ENCODE assay signal across 29 mouse cellular contexts in genomic region chr7:70324541-70324940, GRCm38 (mm10). TPM values are rescaled to one million over a fixed set of nuclear protein-coding genes. Genes with fewer than 3 reads are reported as not detected.
DNase-seq lines count a peak whose midpoint lies in the region; ATAC-seq and TF ChIP-seq lines count a peak whose summit lies in the region.
"Had no signal": no experiment of that assay in that cellular context is flagged by ENCODE, and none has a peak within 500 bp of the region (broad histone marks: within the 10 kb centered on the region; RNA-seq: fewer than 3 reads in every experiment).

No protein-coding gene starts in this region.

- peak; percentile 38 for DNase-seq in embryo, embryonic 10.5 days (ENCODE audit: low spot score)
- no peak for DNase-seq in embryo, embryonic 10 days (ENCODE audit: low spot score)
- no peak for DNase-seq in forebrain, embryonic 14.5 days (ENCODE audit: low spot score)
- DNase-seq in midbrain, embryonic 10.5 days (ENCODE audit: low spot score) = peak; percentile 32
- no peak for DNase-seq in midbrain, postnatal 0 days (ENCODE audit: low spot score)
- DNase-seq in midbrain, embryonic 14.5 days = peak; percentile 12
- DNase-seq: adrenal gland, adult 2 months; adrenal gland, postnatal 36 days; cerebellum, adult 18-20 months; gastrocnemius, postnatal 14 days; heart, postnatal 36 days; kidney, adult 18-20 months; kidney, postnatal 25 days; retina, postnatal 1 day; right cerebral cortex, postnatal 14 days; thymus, postnatal 14 days had no signal

- no peak overlapping the region for H3K4me2 ChIP-seq in forebrain, embryonic 14.5 days (ENCODE audit: low read length)
- no peak overlapping the region for H3K4me2 ChIP-seq in forebrain, embryonic 16.5 days (ENCODE audit: low read length)
- no peak overlapping the region for H3K4me2 ChIP-seq in midbrain, postnatal 0 days (ENCODE audit: low read depth, low read length, poor library complexity, severe bottlenecking)
- no peak overlapping the region for H3K4me2 ChIP-seq in midbrain, embryonic 14.5 days (ENCODE audit: low read length)
- H3K4me2 ChIP-seq: embryonic facial prominence, embryonic 13.5 days; limb, embryonic 13.5 days; liver, embryonic 11.5 days had no signal

- H3K36me3 ChIP-seq in forebrain, embryonic 14.5 days (ENCODE audit: control insufficient read depth, insufficient read depth, low read length) = no peaks in the 10 kb centered on the region
- H3K36me3 ChIP-seq in forebrain, embryonic 16.5 days (ENCODE audit: control insufficient read depth, insufficient read depth) = no peaks in the 10 kb centered on the region
- no peaks in the 10 kb centered on the region for H3K36me3 ChIP-seq in midbrain, embryonic 10.5 days
- H3K36me3 ChIP-seq in midbrain, postnatal 0 days (ENCODE audit: insufficient read depth, low read length) = no peaks in the 10 kb centered on the region
- no peaks in the 10 kb centered on the region for H3K36me3 ChIP-seq in midbrain, embryonic 14.5 days (ENCODE audit: control insufficient read depth, insufficient read depth, low read length)
- H3K36me3 ChIP-seq: embryonic facial prominence, embryonic 13.5 days; hindbrain, embryonic 15.5 days; kidney, embryonic 15.5 days; limb, embryonic 13.5 days; lung, embryonic 15.5 days; stomach, embryonic 15.5 days had no signal

- no peaks in the 10 kb centered on the region for H3K9me3 ChIP-seq in forebrain, embryonic 14.5 days (replicated peaks; ENCODE audit: control insufficient read depth, low read length)
- H3K9me3 ChIP-seq in forebrain, embryonic 16.5 days (ENCODE audit: control insufficient read depth, low read length) = no peaks in the 10 kb centered on the region
- H3K9me3 ChIP-seq in midbrain, embryonic 10.5 days (replicated peaks) = no peaks in the 10 kb centered on the region
- H3K9me3 ChIP-seq in midbrain, postnatal 0 days (ENCODE audit: low read length) = no peaks in the 10 kb centered on the region
- no peaks in the 10 kb centered on the region for H3K9me3 ChIP-seq in midbrain, embryonic 14.5 days (ENCODE audit: control insufficient read depth, low read length)
- H3K9me3 ChIP-seq: embryonic facial prominence, embryonic 13.5 days; hindbrain, embryonic 15.5 days; kidney, embryonic 15.5 days; limb, embryonic 13.5 days; lung, embryonic 15.5 days; stomach, embryonic 15.5 days had no signal

- H3K4me3 ChIP-seq in forebrain, embryonic 14.5 days (ENCODE audit: low read depth, low read length) = no peak overlapping the region
- H3K4me3 ChIP-seq in forebrain, embryonic 16.5 days (replicated peaks; ENCODE audit: low read length) = no peak overlapping the region
- H3K4me3 ChIP-seq in midbrain, embryonic 10.5 days = peak overlapping the region; percentile 14; the same call in 1 of the 2 replicates
- H3K4me3 ChIP-seq in midbrain, postnatal 0 days (ENCODE audit: low read depth, low read length) = no peak overlapping the region
- H3K4me3 ChIP-seq in midbrain, embryonic 14.5 days (replicated peaks; ENCODE audit: low read depth, low read length) = no peak overlapping the region
- H3K4me3 ChIP-seq: embryonic facial prominence, embryonic 13.5 days; hindbrain, embryonic 15.5 days; limb, embryonic 13.5 days; lung, embryonic 15.5 days; stomach, embryonic 15.5 days had no signal

- H3K4me1 ChIP-seq in forebrain, embryonic 14.5 days (ENCODE audit: control insufficient read depth, insufficient read depth, low read length) = no peaks in the 10 kb centered on the region
- no peaks in the 10 kb centered on the region for H3K4me1 ChIP-seq in forebrain, embryonic 16.5 days (replicated peaks; ENCODE audit: control insufficient read depth, insufficient read depth, low read length)
- H3K4me1 ChIP-seq in midbrain, embryonic 10.5 days = peaks cover 50% of the 10 kb centered on the region
- no peaks in the 10 kb centered on the region for H3K4me1 ChIP-seq in midbrain, postnatal 0 days (ENCODE audit: insufficient read depth, low read length)
- H3K4me1 ChIP-seq in midbrain, embryonic 14.5 days (ENCODE audit: control insufficient read depth, insufficient read depth, low read length) = no peaks in the 10 kb centered on the region
- H3K4me1 ChIP-seq: embryonic facial prominence, embryonic 13.5 days; lung, embryonic 15.5 days; stomach, embryonic 15.5 days had no signal

- WGBS in forebrain, embryonic 14.5 days = 6% methylated on average over 5 of the region's 5 CpGs
- 11% methylated on average over 5 of the region's 5 CpGs for WGBS in forebrain, embryonic 16.5 days
- WGBS in midbrain, embryonic 10.5 days = 7% methylated on average over 5 of the region's 5 CpGs
- WGBS in midbrain, postnatal 0 days = 27% methylated on average over 5 of the region's 5 CpGs
- 12% methylated on average over 5 of the region's 5 CpGs for WGBS in midbrain, embryonic 14.5 days

- H3K27me3 ChIP-seq in forebrain, embryonic 14.5 days (replicated peaks; ENCODE audit: control insufficient read depth, insufficient read depth, low read length) = peaks cover 73% of the 10 kb centered on the region
- H3K27me3 ChIP-seq in forebrain, embryonic 16.5 days (replicated peaks; ENCODE audit: control insufficient read depth, insufficient read depth, low read length) = peaks cover 69% of the 10 kb centered on the region
- H3K27me3 ChIP-seq in midbrain, embryonic 10.5 days (ENCODE audit: low read depth, poor library complexity, severe bottlenecking) = peaks cover 99% of the 10 kb centered on the region
- H3K27me3 ChIP-seq in midbrain, postnatal 0 days (ENCODE audit: insufficient read depth, low read length) = peaks cover 65% of the 10 kb centered on the region
- H3K27me3 ChIP-seq in midbrain, embryonic 14.5 days (ENCODE audit: control insufficient read depth, insufficient read depth, low read length) = peaks cover 86% of the 10 kb centered on the region
- H3K27me3 ChIP-seq: CH12.LX had no signal

- 0 out of 2 replicates have a peak overlapping the region, but pooled peaks have one; percentile 24 for H3K27ac ChIP-seq in forebrain, embryonic 14.5 days (ENCODE audit: low read depth, low read length)
- no peak overlapping the region for H3K27ac ChIP-seq in forebrain, embryonic 16.5 days (ENCODE audit: low read length)
- H3K27ac ChIP-seq in midbrain, embryonic 10.5 days (replicated peaks) = peak overlapping the region; percentile 93; the same call in 1 of the 2 replicates
- H3K27ac ChIP-seq in midbrain, postnatal 0 days (ENCODE audit: low read depth, low read length) = no peak overlapping the region
- H3K27ac ChIP-seq in midbrain, embryonic 14.5 days (replicated peaks; ENCODE audit: low read depth, low read length) = no peak overlapping the region
- H3K27ac ChIP-seq: embryonic facial prominence, embryonic 13.5 days; hindbrain, embryonic 15.5 days; kidney, embryonic 15.5 days; limb, embryonic 13.5 days; lung, embryonic 15.5 days; stomach, embryonic 15.5 days had no signal

- ATAC-seq in forebrain, embryonic 14.5 days = no peak
- ATAC-seq in forebrain, embryonic 16.5 days = no peak
- ATAC-seq in midbrain, postnatal 0 days (ENCODE audit: low FRiP score) = no peak
- no peak for ATAC-seq in midbrain, embryonic 14.5 days (ENCODE audit: low FRiP score, low TSS enrichment)
- ATAC-seq: activated CD4-positive, CD25-positive, alpha-beta regulatory T cell, adult 4 months had no signal

- TF ChIP-seq CTCF in midbrain, postnatal 0 days (IDR thresholded peaks at IDR 0.05) = no peak

- H3K9ac ChIP-seq in forebrain, embryonic 14.5 days (ENCODE audit: low read length) = no peak overlapping the region
- no peak overlapping the region for H3K9ac ChIP-seq in forebrain, embryonic 16.5 days (replicated peaks; ENCODE audit: low read depth, low read length)
- no peak overlapping the region for H3K9ac ChIP-seq in midbrain, postnatal 0 days (replicated peaks; ENCODE audit: low read length, poor library complexity, severe bottlenecking)
- H3K9ac ChIP-seq in midbrain, embryonic 14.5 days (replicated peaks; ENCODE audit: low read length) = no peak overlapping the region
- H3K9ac ChIP-seq: embryonic facial prominence, embryonic 13.5 days; hindbrain, embryonic 15.5 days; limb, embryonic 13.5 days; lung, embryonic 15.5 days; stomach, embryonic 15.5 days had no signal

RNA-seq across cellular contexts. Expression of gene Nr2f2, which starts 42.0 kb away (rescaled TPM):
- polyA plus RNA-seq in forebrain, embryonic 14.5 days (2014; fragmentation: Nextera tagmentation; extraction: Ambion mirVana) = 73.7 and 82.5 TPM in 2 replicates
- polyA plus RNA-seq in forebrain, embryonic 16.5 days (2015; fragmentation: Nextera tagmentation; extraction: Ambion mirVana) = 88.4 and 90.6 TPM in 2 replicates
- 86.8 and 89.2 TPM in 2 replicates for polyA plus RNA-seq in midbrain, embryonic 10.5 days (2016; fragmentation: Nextera tagmentation; extraction: Ambion mirVana)
- 38.9 and 43.2 TPM in 2 replicates for total RNA-seq in midbrain, postnatal 0 days (2014; rRNA removed)
- 65.4 and 81.6 TPM in 2 replicates for polyA plus RNA-seq in midbrain, postnatal 0 days (2015; fragmentation: Nextera tagmentation; extraction: Ambion mirVana)
- 113 and 120 TPM in 2 replicates for polyA plus RNA-seq in midbrain, embryonic 14.5 days (2014; fragmentation: Nextera tagmentation; extraction: Ambion mirVana)
- total RNA-seq: CH12.LX; common myeloid progenitor, adult 5-6 weeks; granulocyte monocyte progenitor cell, adult 5-6 weeks; megakaryocyte progenitor cell, adult 5-6 weeks had no signal
- polyA plus RNA-seq: activated CD4-positive, CD25-positive, alpha-beta regulatory T cell, adult 4 months had no signal

Comparison
In these comparisons a context has a peak if more than half of its experiments do, and no peak if none do; other contexts are left out.
1. DNase-seq: peak in embryo, embryonic 10.5 days (single experiment), midbrain, embryonic 10.5 days (single experiment) and midbrain, embryonic 14.5 days (single experiment); none in embryo, embryonic 10 days (single experiment), forebrain, embryonic 14.5 days (single experiment) and midbrain, postnatal 0 days (single experiment).
2. H3K27ac ChIP-seq: peak in forebrain, embryonic 14.5 days (single experiment) and midbrain, embryonic 10.5 days (single experiment); none in forebrain, embryonic 16.5 days (single experiment), midbrain, postnatal 0 days (single experiment) and midbrain, embryonic 14.5 days (single experiment).